Mouse (Mus musculus): ENCODE results near the gene Rasgef1b. TPM values are rescaled to one million over a fixed set of nuclear protein-coding genes. Genes with fewer than 3 reads are reported as not detected.

Gene Rasgef1b
- polyA plus RNA-seq, 1 experiment, result 1.00 TPM

DNA sequence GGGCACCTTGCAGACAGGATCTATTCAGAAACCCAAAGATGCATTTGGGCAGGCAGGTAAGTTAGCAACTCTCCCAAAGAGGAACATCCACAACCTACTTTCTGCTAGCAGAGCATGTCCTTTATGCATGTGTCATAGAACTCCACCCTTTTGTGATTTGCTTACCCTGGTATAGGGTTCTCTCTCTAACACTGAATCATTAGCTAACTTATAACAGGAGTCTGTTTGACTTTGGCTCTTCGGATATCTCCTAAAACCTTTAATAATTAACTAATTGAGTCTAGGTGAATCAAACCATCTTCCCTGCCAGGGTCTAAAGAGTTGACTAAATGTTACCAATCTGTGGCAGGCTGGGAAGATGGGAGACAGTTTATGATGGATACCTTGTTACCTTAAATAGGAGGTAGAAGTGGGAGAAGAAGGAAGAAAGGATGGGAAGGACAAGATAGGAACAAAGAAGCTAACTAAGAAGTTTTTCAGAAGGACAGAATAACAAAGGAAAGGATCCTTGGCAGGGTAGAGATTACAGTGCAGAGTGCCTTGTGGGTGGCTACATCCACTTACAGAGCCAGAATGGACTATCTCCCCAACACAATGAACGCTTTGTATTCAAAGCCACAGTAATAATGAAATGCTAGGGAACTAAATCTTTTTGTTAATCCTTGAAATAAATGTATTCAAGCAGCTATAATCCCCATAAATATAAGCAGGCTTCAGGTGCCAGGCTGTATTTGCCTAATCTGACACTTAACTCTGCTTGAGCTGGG, 186.7 kb downstream of the Rasgef1b start:
- TF ChIP-seq CTCF (IDR thresholded peaks at IDR 0.05; ENCODE audit: control insufficient read depth, insufficient read depth, low read length), result no peak
- no peak for TF ChIP-seq POLR2A (IDR thresholded peaks at IDR 0.05; ENCODE audit: borderline replicate concordance, control insufficient read depth, low read depth, low read length)
- 73% methylated on average over 2 of the region's 2 CpGs for WGBS
- Histone ChIP-seq H3K27ac (ENCODE audit: control insufficient read depth, insufficient read depth, low read depth, low read length, poor library complexity) (no peak overlapping the region), H3K4me1 (ENCODE audit: control insufficient read depth, insufficient read depth, low read length) (no peaks in the 10 kb centered on the region), H3K4me3 (replicated peaks; ENCODE audit: control insufficient read depth, low read depth, low read length) (no peak overlapping the region)

DNA sequence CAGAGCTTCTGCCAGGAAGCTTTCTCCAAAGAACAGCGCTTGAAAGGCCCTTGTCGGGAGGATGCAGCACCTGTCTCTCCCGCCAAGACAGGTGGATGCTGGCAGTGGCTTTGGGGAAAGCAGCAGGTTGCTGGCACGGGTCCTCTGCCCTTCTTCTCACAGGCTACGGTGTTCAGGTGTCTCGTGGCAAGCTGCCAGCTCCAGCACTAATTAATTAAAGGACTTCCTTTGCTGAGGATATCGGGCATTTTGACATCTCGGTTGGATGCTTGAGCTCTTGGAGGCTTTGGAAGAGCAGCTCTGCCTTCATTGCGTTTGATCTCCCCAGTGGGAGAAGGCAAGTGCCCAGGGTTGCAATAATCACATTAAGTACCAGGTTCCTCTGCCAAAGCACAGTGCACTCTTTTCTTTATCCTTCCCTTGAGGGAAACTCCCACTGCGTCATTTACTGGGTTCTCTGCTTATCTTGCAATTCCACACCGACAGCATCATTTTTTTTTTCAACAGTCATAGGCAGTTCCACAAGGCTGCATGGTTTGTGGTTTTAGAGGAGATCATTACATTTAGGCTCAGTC, 187.5 kb downstream of the Rasgef1b start:
- H3K4me1 ChIP-seq (ENCODE audit: control insufficient read depth, insufficient read depth, low read length), result no peaks in the 10 kb centered on the region
- no peak overlapping the region for H3K4me3 ChIP-seq (replicated peaks; ENCODE audit: control insufficient read depth, low read depth, low read length)
- H3K27ac ChIP-seq (ENCODE audit: control insufficient read depth, insufficient read depth, low read depth, low read length, poor library complexity), result no peak overlapping the region
- TF ChIP-seq CTCF (IDR thresholded peaks at IDR 0.05; ENCODE audit: control insufficient read depth, insufficient read depth, low read length) (no peak), POLR2A (IDR thresholded peaks at IDR 0.05; ENCODE audit: borderline replicate concordance, control insufficient read depth, low read depth, low read length) (no peak)
- 36% methylated on average over 11 of the region's 11 CpGs for WGBS

GRCm38 (mm10) chr5:99533416-99533815, 195.4 kb downstream of the Rasgef1b start:
- Histone ChIP-seq H3K4me3 (replicated peaks; ENCODE audit: control insufficient read depth, low read depth, low read length) (no peak overlapping the region), H3K27ac (ENCODE audit: control insufficient read depth, insufficient read depth, low read depth, low read length, poor library complexity) (no peak overlapping the region), H3K4me1 (ENCODE audit: control insufficient read depth, insufficient read depth, low read length) (no peaks in the 10 kb centered on the region)
- TF ChIP-seq CTCF (IDR thresholded peaks at IDR 0.05; ENCODE audit: control insufficient read depth, insufficient read depth, low read length) (no peak), POLR2A (IDR thresholded peaks at IDR 0.05; ENCODE audit: borderline replicate concordance, control insufficient read depth, low read depth, low read length) (no peak)
- WGBS, result 73% methylated on average over 7 of the region's 7 CpGs

DNA sequence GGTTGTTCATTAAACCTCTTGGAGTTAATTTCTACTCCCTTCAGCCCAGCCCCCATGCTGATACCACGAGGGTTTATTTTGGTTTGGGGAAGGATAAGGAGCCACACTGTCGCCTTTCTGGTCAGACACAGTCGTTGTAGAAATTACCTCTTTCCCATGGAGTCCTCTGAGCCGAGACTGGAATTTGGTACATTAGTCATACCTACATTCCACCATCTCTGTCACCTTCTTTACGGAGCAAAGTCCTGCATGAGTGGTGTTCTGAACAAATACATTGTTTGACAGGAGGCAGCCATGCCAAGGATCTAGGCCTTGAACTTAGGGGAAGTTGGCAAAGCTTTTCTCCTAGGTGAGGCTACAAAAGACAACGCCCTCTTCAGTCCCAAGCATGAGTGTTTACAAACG, 202.1 kb downstream of the Rasgef1b start:
- Histone ChIP-seq H3K4me3 (replicated peaks; ENCODE audit: control insufficient read depth, low read depth, low read length) (no peak overlapping the region), H3K27ac (ENCODE audit: control insufficient read depth, insufficient read depth, low read depth, low read length, poor library complexity) (no peak overlapping the region), H3K4me1 (ENCODE audit: control insufficient read depth, insufficient read depth, low read length) (no peaks in the 10 kb centered on the region)
- 67% methylated on average over 7 of the region's 7 CpGs for WGBS
- TF ChIP-seq POLR2A (IDR thresholded peaks at IDR 0.05; ENCODE audit: borderline replicate concordance, control insufficient read depth, low read depth, low read length), result no peak
- TF ChIP-seq CTCF (IDR thresholded peaks at IDR 0.05; ENCODE audit: control insufficient read depth, insufficient read depth, low read length), result no peak

DNA sequence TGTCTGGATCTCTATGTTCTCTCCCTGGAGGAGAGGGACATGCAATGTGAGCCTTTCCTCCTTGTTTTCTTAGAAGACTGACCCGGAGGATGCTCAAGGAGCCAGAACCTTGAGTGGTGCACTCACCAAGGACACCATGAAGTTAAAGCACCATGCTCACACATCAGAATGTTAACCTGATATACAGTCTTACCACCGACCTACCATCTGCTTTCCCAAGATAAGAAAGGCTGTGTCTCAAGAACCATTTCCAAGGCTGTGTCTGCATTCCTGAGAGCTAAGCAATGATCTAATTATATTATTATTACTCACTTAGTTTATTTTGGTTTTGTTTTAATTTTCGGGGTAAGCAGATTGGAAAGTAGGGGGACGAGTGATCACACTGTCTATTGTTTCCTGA, 203.2 kb downstream of the Rasgef1b start:
- Histone ChIP-seq H3K4me3 (replicated peaks; ENCODE audit: control insufficient read depth, low read depth, low read length) (no peak overlapping the region), H3K27ac (ENCODE audit: control insufficient read depth, insufficient read depth, low read depth, low read length, poor library complexity) (no peak overlapping the region), H3K4me1 (ENCODE audit: control insufficient read depth, insufficient read depth, low read length) (no peaks in the 10 kb centered on the region)
- no peak for TF ChIP-seq POLR2A (IDR thresholded peaks at IDR 0.05; ENCODE audit: borderline replicate concordance, control insufficient read depth, low read depth, low read length)
- no peak for TF ChIP-seq CTCF (IDR thresholded peaks at IDR 0.05; ENCODE audit: control insufficient read depth, insufficient read depth, low read length)
- WGBS, result 64% methylated on average over 4 of the region's 4 CpGs

- 66% methylated on average over 8 of the region's 8 CpGs for WGBS
- no peak overlapping the region for H3K4me3 ChIP-seq (replicated peaks; ENCODE audit: control insufficient read depth, low read depth, low read length)
- TF ChIP-seq CTCF (IDR thresholded peaks at IDR 0.05; ENCODE audit: control insufficient read depth, insufficient read depth, low read length) (no peak), POLR2A (IDR thresholded peaks at IDR 0.05; ENCODE audit: borderline replicate concordance, control insufficient read depth, low read depth, low read length) (no peak)
- no peak overlapping the region for H3K27ac ChIP-seq (ENCODE audit: control insufficient read depth, insufficient read depth, low read depth, low read length, poor library complexity)
- H3K4me1 ChIP-seq (ENCODE audit: control insufficient read depth, insufficient read depth, low read length), result no peaks in the 10 kb centered on the region
Measured at GRCm38 (mm10) chr5:99522571-99523269, 206.1 kb downstream of the Rasgef1b start.

GRCm38 (mm10) chr5:99521411-99521810, 207.5 kb downstream of the Rasgef1b start:
- no peak overlapping the region for H3K27ac ChIP-seq (ENCODE audit: control insufficient read depth, insufficient read depth, low read depth, low read length, poor library complexity)
- WGBS, result 53% methylated on average over 4 of the region's 4 CpGs
- no peaks in the 10 kb centered on the region for H3K4me1 ChIP-seq (ENCODE audit: control insufficient read depth, insufficient read depth, low read length)
- no peak overlapping the region for H3K4me3 ChIP-seq (replicated peaks; ENCODE audit: control insufficient read depth, low read depth, low read length)
- TF ChIP-seq CTCF (IDR thresholded peaks at IDR 0.05; ENCODE audit: control insufficient read depth, insufficient read depth, low read length) (no peak), POLR2A (IDR thresholded peaks at IDR 0.05; ENCODE audit: borderline replicate concordance, control insufficient read depth, low read depth, low read length) (no peak)

DNA sequence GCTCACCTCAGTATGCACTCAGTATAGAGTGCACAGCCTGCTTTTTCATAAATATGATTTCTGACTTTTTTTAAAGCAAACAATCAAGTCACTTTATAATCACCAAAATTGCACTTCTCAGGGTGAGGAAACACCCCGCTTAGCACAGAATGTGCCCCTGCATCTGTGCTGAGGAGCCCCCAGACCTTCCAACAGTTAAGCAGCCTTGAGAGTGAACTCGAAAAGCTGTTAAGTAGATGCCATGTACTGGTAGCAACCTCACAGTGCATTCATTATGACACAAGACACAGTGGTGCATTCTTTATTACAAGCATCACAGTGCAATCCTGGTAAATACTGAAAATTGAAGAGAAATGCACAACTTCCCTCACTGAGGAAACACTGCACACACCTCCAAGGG, 209.3 kb downstream of the Rasgef1b start:
- 72% methylated on average over 2 of the region's 2 CpGs for WGBS
- no peak for TF ChIP-seq POLR2A (IDR thresholded peaks at IDR 0.05; ENCODE audit: borderline replicate concordance, control insufficient read depth, low read depth, low read length)
- TF ChIP-seq CTCF (IDR thresholded peaks at IDR 0.05; ENCODE audit: control insufficient read depth, insufficient read depth, low read length), result no peak
- Histone ChIP-seq H3K27ac (ENCODE audit: control insufficient read depth, insufficient read depth, low read depth, low read length, poor library complexity) (no peak overlapping the region), H3K4me1 (ENCODE audit: control insufficient read depth, insufficient read depth, low read length) (no peaks in the 10 kb centered on the region), H3K4me3 (replicated peaks; ENCODE audit: control insufficient read depth, low read depth, low read length) (no peak overlapping the region)
